Mouse (Mus musculus) embryonic fibroblast, embryonic 13.5 days (primary cell): Measurements from ENCODE around the gene Elmo1.

Experiments used
- CTCF ChIP-seq: IDR thresholded peaks from 2 replicates; pipeline ENCODE4 v1.5.1; 2011; ENCODE audit warnings: mild to moderate bottlenecking, control low read depth, low read length, moderate library complexity, borderline replicate concordance; ENCODE audit not compliant: insufficient read depth
- POLR2A ChIP-seq: IDR thresholded peaks from 2 replicates; pipeline ENCODE4 v1.6.1; 2011; ENCODE audit warnings: low read depth, mild to moderate bottlenecking, control low read depth, low read length, moderate library complexity

GRCm38 (mm10) chr13:20254911-20255310 lies 164.5 kb downstream of the Elmo1 start:
- TF ChIP-seq CTCF (no peak), POLR2A (no peak)
